Mouse (Mus musculus): ENCODE data around the gene Siah1b. TPM values are rescaled to one million over a fixed set of nuclear protein-coding genes. Genes with fewer than 3 reads are reported as not detected.

The Siah1b gene
- total and polyA plus RNA-seq, 3 experiments: 11.5 to 29.3 (median 21.5) TPM

- dilution Hi-C loops (cut with MboI; ENCODE audit: extremely low pct_ligation_motif_present, extremely low pct_unique_long_range_greater_than_20kb, low sequenced_read_pairs) (no loop called here), in situ Hi-C loops (cut with MboI; ENCODE audit: low pct_ligation_motif_present, low pct_unique_long_range_greater_than_20kb, low sequenced_read_pairs) (no loop called here)
- TF ChIP-seq JUND (conservative IDR thresholded peaks at IDR 0.05; ENCODE audit: low read depth, low read length) (no peak), SIN3A (IDR thresholded peaks at IDR 0.05; ENCODE audit: low read length) (no peak), IRF4 (IDR thresholded peaks at IDR 0.05; ENCODE audit: low read depth, low read length) (no peak), TCF12 (IDR thresholded peaks at IDR 0.05; ENCODE audit: low read depth, low read length) (no peak), ZMIZ1 (IDR thresholded peaks at IDR 0.05; ENCODE audit: low read depth, low read length) (no peak), MYC (IDR thresholded peaks at IDR 0.05; ENCODE audit: low read depth, low read length) (no peak), RAD21 (IDR thresholded peaks at IDR 0.05; ENCODE audit: low read depth, low read length) (no peak), MEF2A (IDR thresholded peaks at IDR 0.05; ENCODE audit: borderline replicate concordance, low read depth, low read length) (no peak), PAX5 (IDR thresholded peaks at IDR 0.05; ENCODE audit: low read length) (no peak), KAT2A (IDR thresholded peaks at IDR 0.05; ENCODE audit: insufficient replicate concordance, low read length) (no peak), CHD1 (IDR thresholded peaks at IDR 0.05; ENCODE audit: low read depth, low read length) (no peak), RCOR1 (conservative IDR thresholded peaks at IDR 0.05; ENCODE audit: low read depth, low read length) (no peak), MAX (IDR thresholded peaks at IDR 0.05; ENCODE audit: low read length) (no peak), MXI1 (IDR thresholded peaks at IDR 0.05; ENCODE audit: low read depth, low read length) (no peak), MAZ (IDR thresholded peaks at IDR 0.05; ENCODE audit: low read depth, low read length) (no peak), GABPA (IDR thresholded peaks at IDR 0.05; ENCODE audit: insufficient replicate concordance, low read depth, low read length) (no peak), ZC3H11A (IDR thresholded peaks at IDR 0.05; ENCODE audit: low read depth, low read length) (no peak), E2F4 (IDR thresholded peaks at IDR 0.05; ENCODE audit: insufficient replicate concordance, low read depth, low read length) (no peak), MAFK (IDR thresholded peaks at IDR 0.05; ENCODE audit: insufficient replicate concordance, low read length) (no peak)
- Histone ChIP-seq H3K4me3 (replicated peaks in 1 of 3; ENCODE audit: low read depth in 2 of 3, low read length in 2 of 3, poor library complexity in 1 of 3) (no peak overlapping the region), H3K4me1 (ENCODE audit: control insufficient read depth in 1 of 2, insufficient read depth in 2 of 2) (no peaks in the 10 kb centered on the region), H3K9ac (ENCODE audit: insufficient read depth, low read depth) (no peak overlapping the region), H3K79me2 (replicated peaks; ENCODE audit: control insufficient read depth, extremely low read depth, insufficient read depth, poor library complexity, severe bottlenecking) (no peaks in the 10 kb centered on the region), H3K9me3 (replicated peaks; ENCODE audit: low read length) (no peaks in the 10 kb centered on the region), H3K27ac (ENCODE audit: insufficient read depth, low read depth) (no peak overlapping the region), H3K27me3 (replicated peaks) (no peaks in the 10 kb centered on the region), H3K36me3 (replicated peaks in 1 of 2; ENCODE audit: control insufficient read depth in 1 of 2, insufficient read depth in 1 of 2, low read length in 1 of 2) (no peaks in the 10 kb centered on the region), H3K4me2 (ENCODE audit: insufficient read depth, low read depth, poor library complexity, severe bottlenecking) (no peak overlapping the region)
- no peak for DNase-seq (ENCODE audit: extremely low read depth)
Observed at GRCm38 (mm10) chrX:164093435-164093834, 17.1 kb upstream of the Siah1b start.

DNA sequence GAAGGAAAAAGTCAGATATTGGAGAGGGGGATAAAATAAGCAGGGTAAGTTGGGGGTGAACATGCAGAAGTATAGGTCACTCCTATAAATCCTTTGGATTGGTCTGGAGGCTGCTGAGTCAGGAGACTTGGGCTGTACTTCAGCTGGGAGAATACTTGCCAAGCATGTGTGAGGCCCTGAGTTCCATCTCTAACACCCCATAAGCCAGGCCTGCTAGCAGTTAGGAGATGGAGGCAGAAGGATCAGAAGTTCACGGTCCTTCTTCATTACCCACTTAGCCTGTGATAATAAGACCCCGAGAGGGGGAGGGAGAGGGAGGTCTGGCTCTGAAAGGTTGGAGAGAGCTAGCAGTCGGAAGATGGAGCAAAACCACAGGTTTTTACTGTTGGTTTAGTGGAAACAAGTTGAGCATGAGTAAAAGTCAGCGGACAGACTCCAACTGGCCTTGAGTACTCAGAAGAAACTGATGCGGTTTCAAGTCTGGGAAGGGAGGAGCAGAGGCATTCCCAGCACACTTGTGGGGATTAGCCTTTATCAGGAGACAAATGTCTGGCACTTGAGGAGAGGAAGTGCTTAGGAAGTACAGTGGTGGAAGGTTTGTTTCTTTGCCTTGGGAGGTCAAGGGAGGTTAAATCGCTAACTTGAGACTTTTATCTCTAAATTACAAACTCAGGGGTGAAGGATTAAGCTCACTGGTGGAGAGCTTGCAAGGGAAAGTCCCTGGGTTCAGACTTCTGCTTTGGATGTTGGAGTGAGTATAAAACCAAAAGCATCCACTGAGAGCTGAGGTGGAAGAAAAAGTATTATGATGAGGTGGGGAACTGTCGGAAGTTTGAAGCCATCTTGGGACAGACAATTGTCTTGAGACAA lies 16.2 kb upstream of the Siah1b start:
- Histone ChIP-seq H3K27me3 (replicated peaks) (no peaks in the 10 kb centered on the region), H3K9ac (ENCODE audit: insufficient read depth, low read depth) (no peak overlapping the region), H3K27ac (ENCODE audit: insufficient read depth, low read depth) (no peak overlapping the region), H3K36me3 (replicated peaks in 1 of 2; ENCODE audit: control insufficient read depth in 1 of 2, insufficient read depth in 1 of 2, low read length in 1 of 2) (no peaks in the 10 kb centered on the region), H3K4me1 (ENCODE audit: control insufficient read depth in 1 of 2, insufficient read depth in 2 of 2) (no peaks in the 10 kb centered on the region), H3K79me2 (replicated peaks; ENCODE audit: control insufficient read depth, extremely low read depth, insufficient read depth, poor library complexity, severe bottlenecking) (no peaks in the 10 kb centered on the region), H3K4me3 (replicated peaks in 1 of 3; ENCODE audit: low read depth in 2 of 3, low read length in 2 of 3, poor library complexity in 1 of 3) (no peak overlapping the region), H3K9me3 (replicated peaks; ENCODE audit: low read length) (no peaks in the 10 kb centered on the region), H3K4me2 (ENCODE audit: insufficient read depth, low read depth, poor library complexity, severe bottlenecking) (peak overlapping the region; percentile 29; the same call in 1 of the 2 replicates)
- dilution Hi-C loops (cut with MboI; ENCODE audit: extremely low pct_ligation_motif_present, extremely low pct_unique_long_range_greater_than_20kb, low sequenced_read_pairs): no loop called here
- DNase-seq (ENCODE audit: extremely low read depth): peak; percentile 11
- TF ChIP-seq RCOR1 (conservative IDR thresholded peaks at IDR 0.05; ENCODE audit: low read depth, low read length) (no peak), BHLHE40 (IDR thresholded peaks at IDR 0.05; ENCODE audit: low read depth, low read length) (no peak), TBP (conservative IDR thresholded peaks at IDR 0.05; ENCODE audit: low read depth, low read length) (no peak)
- in situ Hi-C loops (cut with MboI; ENCODE audit: low pct_ligation_motif_present, low pct_unique_long_range_greater_than_20kb, low sequenced_read_pairs): no loop called here
